Mouse (Mus musculus): ENCODE measurements around the gene Fmnl3. TPM values are rescaled to one million over a fixed set of nuclear protein-coding genes. Genes with fewer than 3 reads are reported as not detected.

Fmnl3 gene
- total RNA-seq (2023), result 10 to 100 TPM; 51.0 to 51.2 TPM

GRCm38 (mm10) chr15:99370259-99370691, at the start of gene Fmnl3:
Gene Fmnl3, minus strand, starts transcription at chr15:99370482.

GRCm38 (mm10) chr15:99392486-99393385, 22.5 kb upstream of the Fmnl3 start, which contains the start of gene Tmbim6:
Gene Tmbim6, plus strand, starts transcription at chr15:99392882.

GRCm38 (mm10) chr15:99295484-99295981, 74.7 kb downstream of the Fmnl3 start, which contains the start of gene Fam186b:
Gene Fam186b, minus strand, starts transcription at chr15:99295888.

GRCm38 (mm10) chr15:99294813-99295374, 75.4 kb downstream of the Fmnl3 start, which contains the start of gene Prpf40b:
Gene Prpf40b, plus strand, starts transcription at chr15:99295087.

Other genes starting within 250 kb of the Fmnl3 start
- gene Spats2, start 244.6 kb downstream of the Fmnl3 start, total RNA-seq (2023), result under 1 TPM in 1 of 2 experiments, not detected in 1; 0.18 TPM
- gene Kcnh3, start 145.6 kb downstream of the Fmnl3 start, total RNA-seq (2023), result not detected
- 10 to 100 TPM; 49.2 to 57.1 TPM for gene Mcrs1, start 118.5 kb downstream of the Fmnl3 start, total RNA-seq (2023)
- 1 to 10 TPM; 1.1 to 1.5 TPM for gene Prpf40b, start 75.4 kb downstream of the Fmnl3 start, total RNA-seq (2023)
- not detected for gene Fam186b, start 74.6 kb downstream of the Fmnl3 start, total RNA-seq (2023)
- 100 to 1,000 TPM; 553 to 562 TPM for gene Tmbim6, start 22.4 kb upstream of the Fmnl3 start, total RNA-seq (2023)
- 1 to 10 TPM; 2.6 to 3.2 TPM for gene Nckap5l, start 87.3 kb upstream of the Fmnl3 start, total RNA-seq (2023)
- 1 to 10 TPM; 5.5 to 8.2 TPM for gene Bcdin3d, start 104.2 kb upstream of the Fmnl3 start, total RNA-seq (2023)
- 1 to 10 TPM; 1.2 to 2.3 TPM for gene Faim2, start 157.7 kb upstream of the Fmnl3 start, total RNA-seq (2023)
- gene Aqp2, start 208.6 kb upstream of the Fmnl3 start, total RNA-seq (2023), result not detected
- not detected for gene Aqp5, start 220.3 kb upstream of the Fmnl3 start, total RNA-seq (2023)
- gene Aqp6, start 230.9 kb upstream of the Fmnl3 start, total RNA-seq (2023), result not detected

All from neutrophil, adult 59 days (primary cell).